Mouse (Mus musculus) bone marrow, adult 2 months (tissue): ENCODE data around the gene Dbp.

Experiments used
- CTCF ChIP-seq: fragments of 200-500 bp; IDR thresholded peaks from 2 replicates; pipeline ENCODE4 v1.5.1; 2011; ENCODE audit warnings: low read length, control low read depth; ENCODE audit not compliant: control insufficient read depth, insufficient read depth
- POLR2A ChIP-seq: fragments of 200-500 bp; IDR thresholded peaks from 2 replicates; pipeline ENCODE4 v1.6.1; 2011; ENCODE audit warnings: low read depth, mild to moderate bottlenecking, control low read depth, low read length, borderline replicate concordance; ENCODE audit not compliant: control insufficient read depth

GRCm38 (mm10) chr7:45702809-45703520 lies 1.9 kb upstream of the Dbp start:
- TF ChIP-seq CTCF = no peak
- no peak for TF ChIP-seq POLR2A
